Mouse (Mus musculus): ENCODE measurements around the gene Hoxb13. TPM values are rescaled to one million over a fixed set of nuclear protein-coding genes. Genes with fewer than 3 reads are reported as not detected.

Hoxb13 gene
- polyA plus RNA-seq, 1 experiment: not detected

DNA sequence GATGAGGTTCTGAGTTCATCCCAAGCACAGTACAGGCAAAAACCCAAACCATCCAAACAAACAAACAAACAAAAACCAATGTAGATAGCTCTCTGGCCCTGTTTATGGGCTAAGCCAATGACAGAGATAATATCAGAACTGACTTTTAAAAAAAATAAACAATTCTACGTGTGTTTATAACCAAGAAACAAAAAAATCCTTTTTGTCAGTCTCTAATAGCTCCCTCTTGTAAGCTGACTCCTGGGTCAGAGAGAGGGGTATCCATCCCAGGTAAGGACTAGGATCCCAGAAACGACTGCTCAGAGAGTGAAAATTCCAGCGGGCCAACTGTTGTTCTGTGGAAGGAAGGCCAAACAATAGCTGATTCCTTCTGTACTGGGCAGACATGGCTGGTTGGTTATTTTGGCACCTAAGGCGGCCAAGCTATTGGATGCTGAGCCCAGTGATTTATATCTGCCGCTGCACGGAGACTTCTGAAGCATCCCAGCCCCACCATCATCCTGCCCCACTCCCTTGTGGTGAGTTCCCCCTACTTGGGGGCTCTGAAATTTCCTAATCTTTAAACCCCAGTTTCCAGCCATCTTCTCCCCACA is 15.1 kb upstream of the Hoxb13 start:
- no peaks in the 10 kb centered on the region for H3K4me1 ChIP-seq (ENCODE audit: control insufficient read depth, insufficient read depth, low read length)
- no peak for TF ChIP-seq CTCF (IDR thresholded peaks at IDR 0.05; ENCODE audit: control insufficient read depth, insufficient read depth, low read length)
- TF ChIP-seq POLR2A (IDR thresholded peaks at IDR 0.05; ENCODE audit: borderline replicate concordance, control insufficient read depth, low read depth, low read length): no peak
- H3K27ac ChIP-seq (ENCODE audit: control insufficient read depth, insufficient read depth, low read depth, low read length, poor library complexity): no peak overlapping the region
- 4% methylated on average over 6 of the region's 6 CpGs for WGBS
- H3K4me3 ChIP-seq (replicated peaks; ENCODE audit: control insufficient read depth, low read depth, low read length): no peak overlapping the region

DNA sequence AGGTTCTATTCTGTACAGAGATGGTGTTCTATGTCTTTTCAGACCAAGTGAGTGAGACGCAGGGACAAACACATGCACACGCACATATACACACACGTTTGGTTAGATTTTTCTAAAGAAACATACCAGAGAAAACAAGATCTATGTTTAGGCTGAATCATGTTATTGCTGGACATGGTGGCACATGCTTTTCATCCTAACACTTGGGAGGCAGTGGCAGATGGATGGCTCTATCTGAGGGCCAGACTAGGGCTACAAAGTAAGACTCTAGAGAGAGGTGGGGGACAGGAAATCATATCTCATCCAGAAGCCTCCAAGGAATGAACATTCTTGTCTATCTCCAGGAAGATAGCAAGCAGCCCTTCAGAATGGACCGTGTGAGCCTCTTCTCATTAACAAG is 13.1 kb upstream of the Hoxb13 start:
- Histone ChIP-seq H3K27ac (ENCODE audit: control insufficient read depth, insufficient read depth, low read depth, low read length, poor library complexity) (no peak overlapping the region), H3K4me3 (replicated peaks; ENCODE audit: control insufficient read depth, low read depth, low read length) (no peak overlapping the region), H3K4me1 (ENCODE audit: control insufficient read depth, insufficient read depth, low read length) (no peaks in the 10 kb centered on the region)
- TF ChIP-seq CTCF (IDR thresholded peaks at IDR 0.05; ENCODE audit: control insufficient read depth, insufficient read depth, low read length) (no peak), POLR2A (IDR thresholded peaks at IDR 0.05; ENCODE audit: borderline replicate concordance, control insufficient read depth, low read depth, low read length) (no peak)
- 24% methylated on average over 4 of the region's 4 CpGs for WGBS

DNA sequence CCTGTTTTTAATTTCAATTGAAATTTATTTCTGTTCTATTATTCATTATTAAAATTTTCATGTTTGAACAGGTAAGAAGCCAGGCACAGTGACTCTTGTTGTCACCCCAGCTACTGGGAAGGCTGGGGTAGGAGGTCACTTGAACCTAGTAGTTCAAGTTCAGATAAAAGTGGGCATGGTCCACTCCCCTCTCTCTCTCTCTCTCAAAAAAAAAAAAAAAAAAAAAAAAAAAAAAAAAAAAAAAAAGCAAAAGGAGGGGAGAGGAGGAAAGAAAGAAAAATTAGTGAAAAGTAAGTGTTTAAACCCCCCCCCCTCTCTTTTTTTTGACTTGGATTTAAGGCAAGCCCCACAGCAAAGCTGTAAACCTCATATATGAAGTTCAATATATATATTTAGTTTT is 9.9 kb upstream of the Hoxb13 start:
- Histone ChIP-seq H3K4me1 (ENCODE audit: control insufficient read depth, insufficient read depth, low read length) (no peaks in the 10 kb centered on the region), H3K4me3 (replicated peaks; ENCODE audit: control insufficient read depth, low read depth, low read length) (no peak overlapping the region), H3K27ac (ENCODE audit: control insufficient read depth, insufficient read depth, low read depth, low read length, poor library complexity) (no peak overlapping the region)
- TF ChIP-seq POLR2A (IDR thresholded peaks at IDR 0.05; ENCODE audit: borderline replicate concordance, control insufficient read depth, low read depth, low read length) (no peak), CTCF (IDR thresholded peaks at IDR 0.05; ENCODE audit: control insufficient read depth, insufficient read depth, low read length) (no peak)

DNA sequence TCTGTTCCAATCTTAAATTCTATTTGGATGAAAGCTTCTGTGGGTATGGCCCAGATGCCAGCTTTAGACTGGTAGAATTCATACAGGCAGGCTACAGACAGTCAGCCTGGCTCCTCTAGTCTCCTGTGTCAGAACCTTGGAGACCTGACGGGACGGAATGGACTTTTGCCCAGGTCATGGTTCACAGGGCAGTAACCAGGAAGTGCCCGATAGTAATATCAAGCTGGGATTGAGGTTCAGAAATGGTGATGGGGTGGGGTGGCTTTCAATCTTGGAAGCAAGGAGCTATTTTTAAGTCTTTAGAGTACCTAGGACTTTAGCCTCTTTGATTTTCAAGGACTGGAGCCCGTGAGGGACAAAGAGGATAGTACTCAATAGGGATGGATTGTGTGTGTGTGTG is 6.8 kb upstream of the Hoxb13 start:
- Histone ChIP-seq H3K4me1 (ENCODE audit: control insufficient read depth, insufficient read depth, low read length) (no peaks in the 10 kb centered on the region), H3K4me3 (replicated peaks; ENCODE audit: control insufficient read depth, low read depth, low read length) (no peak overlapping the region), H3K27ac (ENCODE audit: control insufficient read depth, insufficient read depth, low read depth, low read length, poor library complexity) (no peak overlapping the region)
- no peak for TF ChIP-seq POLR2A (IDR thresholded peaks at IDR 0.05; ENCODE audit: borderline replicate concordance, control insufficient read depth, low read depth, low read length)
- TF ChIP-seq CTCF (IDR thresholded peaks at IDR 0.05; ENCODE audit: control insufficient read depth, insufficient read depth, low read length): no peak
- 25% methylated on average over 4 of the region's 4 CpGs for WGBS

DNA sequence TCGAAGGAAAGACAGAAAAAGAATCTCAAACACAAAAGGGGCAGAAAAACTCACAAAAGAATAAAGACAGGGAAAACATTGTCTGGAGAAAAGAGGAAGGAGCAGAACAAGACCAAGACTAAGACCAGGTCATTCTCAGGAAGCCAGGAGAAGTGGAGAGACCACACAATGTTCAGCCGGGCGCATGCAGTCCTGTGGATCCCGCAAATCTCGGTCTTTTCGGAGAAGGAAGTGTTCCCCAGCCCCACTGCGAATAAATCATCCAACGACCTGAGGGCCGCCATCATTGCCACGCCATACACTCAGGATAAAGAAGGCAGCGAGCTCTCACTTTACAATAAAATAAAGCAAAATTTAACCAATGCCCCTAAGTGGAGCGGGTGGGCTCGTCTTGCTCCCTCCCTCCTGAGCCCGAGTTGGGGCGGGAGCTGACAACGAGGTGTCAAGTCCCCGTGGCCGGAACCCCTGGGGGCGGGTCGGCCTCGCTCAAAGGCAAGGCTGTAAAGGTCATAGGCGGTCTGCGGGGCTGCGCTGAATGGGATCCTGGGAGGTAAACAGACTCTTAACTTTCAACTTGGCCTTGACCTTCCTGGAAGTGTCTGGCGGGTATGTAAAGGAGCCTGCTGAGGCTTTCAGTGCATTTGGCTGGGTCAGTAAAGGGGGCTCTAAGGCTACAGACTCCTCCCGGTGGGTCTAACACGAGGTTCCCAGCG is 4.2 kb upstream of the Hoxb13 start:
- no peak overlapping the region for H3K4me3 ChIP-seq (replicated peaks; ENCODE audit: control insufficient read depth, low read depth, low read length)
- no peaks in the 10 kb centered on the region for H3K4me1 ChIP-seq (ENCODE audit: control insufficient read depth, insufficient read depth, low read length)
- WGBS: 4% methylated on average over 28 of the region's 28 CpGs
- no peak overlapping the region for H3K27ac ChIP-seq (ENCODE audit: control insufficient read depth, insufficient read depth, low read depth, low read length, poor library complexity)
- TF ChIP-seq POLR2A (IDR thresholded peaks at IDR 0.05; ENCODE audit: borderline replicate concordance, control insufficient read depth, low read depth, low read length) (no peak), CTCF (IDR thresholded peaks at IDR 0.05; ENCODE audit: control insufficient read depth, insufficient read depth, low read length) (no peak)

DNA sequence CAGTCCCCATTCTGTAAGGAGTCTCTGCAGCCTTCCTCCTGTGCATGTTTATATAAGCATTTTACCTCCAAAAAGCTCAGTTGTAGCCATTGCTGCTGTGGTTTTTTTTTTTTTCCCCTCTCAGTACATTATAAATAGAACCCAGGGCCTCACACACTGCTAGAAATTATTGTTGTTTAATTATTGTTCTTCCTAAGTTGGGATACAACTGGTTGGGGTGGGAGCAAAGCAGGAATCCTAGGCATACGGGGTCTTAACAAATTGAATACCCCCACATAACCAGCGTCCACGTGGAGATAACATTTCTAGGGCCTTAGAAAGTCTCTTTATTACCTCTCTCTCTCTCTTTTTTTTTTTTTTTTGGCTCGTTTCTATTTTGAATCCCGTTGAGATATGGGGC is 3.0 kb upstream of the Hoxb13 start:
- Histone ChIP-seq H3K4me1 (ENCODE audit: control insufficient read depth, insufficient read depth, low read length) (no peaks in the 10 kb centered on the region), H3K4me3 (replicated peaks; ENCODE audit: control insufficient read depth, low read depth, low read length) (no peak overlapping the region), H3K27ac (ENCODE audit: control insufficient read depth, insufficient read depth, low read depth, low read length, poor library complexity) (no peak overlapping the region)
- WGBS: 4% methylated on average over 5 of the region's 5 CpGs
- TF ChIP-seq CTCF (IDR thresholded peaks at IDR 0.05; ENCODE audit: control insufficient read depth, insufficient read depth, low read length) (no peak), POLR2A (IDR thresholded peaks at IDR 0.05; ENCODE audit: borderline replicate concordance, control insufficient read depth, low read depth, low read length) (no peak)

DNA sequence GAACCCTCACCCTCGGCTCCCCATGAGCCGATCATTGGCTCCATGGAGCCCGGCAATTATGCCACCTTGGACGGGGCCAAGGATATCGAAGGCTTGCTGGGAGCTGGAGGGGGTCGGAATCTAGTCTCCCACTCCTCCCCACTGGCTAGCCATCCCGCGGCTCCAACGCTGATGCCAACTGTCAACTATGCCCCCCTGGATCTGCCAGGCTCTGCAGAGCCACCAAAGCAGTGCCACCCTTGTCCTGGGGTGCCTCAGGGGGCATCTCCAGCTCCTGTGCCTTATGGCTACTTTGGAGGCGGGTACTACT is 240 bp downstream of the Hoxb13 start:
- H3K27ac ChIP-seq (ENCODE audit: control insufficient read depth, insufficient read depth, low read depth, low read length, poor library complexity): no peak overlapping the region; the same call in 1 of the 2 replicates
- TF ChIP-seq POLR2A (IDR thresholded peaks at IDR 0.05; ENCODE audit: borderline replicate concordance, control insufficient read depth, low read depth, low read length): no peak
- no peak for TF ChIP-seq CTCF (IDR thresholded peaks at IDR 0.05; ENCODE audit: control insufficient read depth, insufficient read depth, low read length)
- H3K4me1 ChIP-seq (ENCODE audit: control insufficient read depth, insufficient read depth, low read length): no peaks in the 10 kb centered on the region
- H3K4me3 ChIP-seq (replicated peaks; ENCODE audit: control insufficient read depth, low read depth, low read length): no peak overlapping the region
- WGBS: 7% methylated on average over 10 of the region's 10 CpGs

DNA sequence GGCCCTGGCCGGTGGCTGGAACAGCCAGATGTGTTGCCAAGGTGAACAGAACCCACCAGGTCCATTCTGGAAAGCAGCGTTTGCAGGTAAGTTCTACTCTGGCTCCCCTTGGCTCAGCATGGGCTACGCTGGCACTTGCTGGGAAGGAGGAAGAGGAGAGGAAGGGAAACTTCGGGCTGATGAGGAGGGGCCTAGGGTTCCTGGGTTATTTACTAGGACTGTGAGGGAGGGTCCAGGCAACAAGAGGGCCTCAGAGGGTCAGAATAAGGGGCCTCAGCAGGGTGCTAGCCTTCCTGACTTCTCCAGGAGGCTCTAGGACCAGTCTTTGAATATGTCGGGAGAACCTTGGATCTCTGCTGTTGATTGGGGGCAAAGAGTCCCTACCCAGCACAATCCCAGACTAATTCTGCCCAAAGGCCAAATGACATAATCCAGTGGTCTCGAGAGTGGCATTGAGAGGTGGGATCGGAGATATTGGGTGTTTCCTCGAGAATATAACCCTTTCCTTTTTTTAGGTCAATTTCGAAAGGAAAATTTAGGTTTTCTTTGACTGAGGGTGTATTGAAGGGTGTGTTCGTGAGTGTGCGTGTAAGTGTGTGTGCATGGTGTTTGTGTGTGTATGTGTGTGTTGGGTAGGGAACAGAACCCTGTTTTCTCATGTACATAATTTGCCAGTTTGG is 985 bp downstream of the Hoxb13 start:
- no peaks in the 10 kb centered on the region for H3K4me1 ChIP-seq (ENCODE audit: control insufficient read depth, insufficient read depth, low read length)
- H3K4me3 ChIP-seq (replicated peaks; ENCODE audit: control insufficient read depth, low read depth, low read length): no peak overlapping the region
- TF ChIP-seq CTCF (IDR thresholded peaks at IDR 0.05; ENCODE audit: control insufficient read depth, insufficient read depth, low read length): no peak
- no peak for TF ChIP-seq POLR2A (IDR thresholded peaks at IDR 0.05; ENCODE audit: borderline replicate concordance, control insufficient read depth, low read depth, low read length)
- H3K27ac ChIP-seq (ENCODE audit: control insufficient read depth, insufficient read depth, low read depth, low read length, poor library complexity): no peak overlapping the region
- 12% methylated on average over 11 of the region's 11 CpGs for WGBS
